In genomic region chr7:141228279-141229067, GRCm38 (mm10) we compare ENCODE assay signal across 8 mouse cellular contexts. TPM values are rescaled to one million over a fixed set of nuclear protein-coding genes. Genes with fewer than 3 reads are reported as not detected.
DNase-seq lines count a peak whose midpoint lies in the region; ATAC-seq lines count a peak whose summit lies in the region.

Gene Phrf1 (plus strand): TSS chr7:141228784.

- DNase-seq in adipocyte (ENCODE audit: low spot score) = peak; percentile 87
- DNase-seq in embryo, embryonic 10 days (ENCODE audit: low spot score) = peak; percentile 92
- peak; percentile 91 for DNase-seq in gastrocnemius, postnatal 14 days
- DNase-seq in left cerebral cortex, postnatal 10 days (ENCODE audit: extremely low spot score in 1 of 2, low spot score in 2 of 2) = peak; percentile 85 to 92
- peak; percentile 89 for DNase-seq in right cerebral cortex, postnatal 25 days
- peak; percentile 88 to 95 for DNase-seq in urinary bladder, postnatal 4 days (ENCODE audit: low spot score in 2 of 2)

- intact Hi-C loops in gastrocnemius, postnatal 14 days (cut with DNase I; ENCODE audit: low total_unique reads) = no loop called here
- intact Hi-C loops in left cerebral cortex, postnatal 10 days (cut with DNase I) = no loop called here

- ATAC-seq in inflammation-experienced regulatory T-cells, adult 6 months = peak; percentile 92
- peak; percentile 90 for ATAC-seq in megakaryocyte-erythroid progenitor cell, adult 5-6 weeks (replicated peaks; ENCODE audit: low FRiP score, low TSS enrichment, poor library complexity, severe bottlenecking)

RNA-seq across cellular contexts. Expression of gene Phrf1, which starts in this region (rescaled TPM):
- total RNA-seq in gastrocnemius, postnatal 14 days (2021) = 10 to 100 TPM; 23.2 to 24.4 TPM
- 10 to 100 TPM; 40.5 to 51.6 (median 46.7) TPM for polyA plus RNA-seq in inflammation-experienced regulatory T-cells, adult 6 months (2017; shearing (Covaris generic))
- total RNA-seq in left cerebral cortex, postnatal 10 days (2021) = 10 to 100 TPM; 63.6 to 69.6 TPM
- 114 and 119 TPM in 2 replicates for total RNA-seq in megakaryocyte-erythroid progenitor cell, adult 5-6 weeks (2014; fragmentation: Nextera tagmentation)
- 53.9 and 79.3 TPM in 2 replicates for total RNA-seq in megakaryocyte-erythroid progenitor cell, adult 5-6 weeks (2017)

Comparison
In these comparisons a context has a peak if more than half of its experiments do, and no peak if none do; other contexts are left out.
1. Peak in every context shown above with its lines: DNase-seq and ATAC-seq.